8 mouse cellular contexts compared by ENCODE assay signal in genomic region chr15:5243036-5243958, GRCm38 (mm10). TPM values are rescaled to one million over a fixed set of nuclear protein-coding genes. Genes with fewer than 3 reads are reported as not detected.
DNase-seq lines count a peak whose midpoint lies in the region; ATAC-seq and TF ChIP-seq lines count a peak whose summit lies in the region.

No protein-coding gene starts in this region.

- TF ChIP-seq CTCF in lung, postnatal 0 days (IDR thresholded peaks at IDR 0.05) = no peak

- no peak overlapping the region for H3K27ac ChIP-seq in hindbrain, embryonic 14.5 days
- no peak overlapping the region for H3K27ac ChIP-seq in lung, postnatal 0 days (ENCODE audit: low read length)

- H3K4me1 ChIP-seq in erythroblast, embryonic 14.5 days (ENCODE audit: control insufficient read depth) = peaks cover 60% of the 10 kb centered on the region
- peaks cover 20% of the 10 kb centered on the region for H3K4me1 ChIP-seq in hindbrain, embryonic 14.5 days (replicated peaks; ENCODE audit: control insufficient read depth, insufficient read depth, low read length)
- peaks cover 14% of the 10 kb centered on the region; the same call in 1 of the 2 replicates for H3K4me1 ChIP-seq in lung, postnatal 0 days (ENCODE audit: insufficient read depth, low read depth, low read length)

- no peak for TF ChIP-seq EP300 in lung, postnatal 0 days (IDR thresholded peaks at IDR 0.05)

- peaks cover 49% of the 10 kb centered on the region for H3K27me3 ChIP-seq in erythroblast, embryonic 14.5 days (ENCODE audit: control insufficient read depth)
- peaks cover 63% of the 10 kb centered on the region for H3K27me3 ChIP-seq in hindbrain, embryonic 14.5 days (ENCODE audit: control insufficient read depth, insufficient read depth, low read length)
- H3K27me3 ChIP-seq in lung, postnatal 0 days (replicated peaks; ENCODE audit: insufficient read depth, low read length) = peaks cover 28% of the 10 kb centered on the region; the same call in 1 of the 2 replicates

- ATAC-seq in hindbrain, embryonic 14.5 days (ENCODE audit: low FRiP score) = no peak
- no peak for ATAC-seq in lung, postnatal 0 days

- peak overlapping the region; percentile 65 for H3K9ac ChIP-seq in hindbrain, embryonic 14.5 days
- H3K9ac ChIP-seq in lung, postnatal 0 days (replicated peaks; ENCODE audit: low read depth) = 0 out of 2 replicates have a peak overlapping the region, but pooled peaks have one; percentile 23

- DNase-seq in urinary bladder, postnatal 25 days (ENCODE audit: low spot score) = peak; percentile 20
- DNase-seq in urinary bladder, adult 2 months (ENCODE audit: low spot score) = no peak
- no peak for DNase-seq in hindbrain, embryonic 14.5 days (ENCODE audit: low spot score)
- peak; percentile 14 for DNase-seq in lung, postnatal 0 days (ENCODE audit: low spot score)
- peak; percentile 40 to 45 for DNase-seq in spleen, postnatal 36 days (ENCODE audit: low spot score in 2 of 2)
- no peak for DNase-seq in adipocyte (ENCODE audit: low spot score)
- no peak for DNase-seq in cerebellum, adult 9-11 months

- peak overlapping the region; percentile 94 for H3K4me2 ChIP-seq in hindbrain, embryonic 14.5 days (replicated peaks)
- peak overlapping the region; percentile 91 for H3K4me2 ChIP-seq in lung, postnatal 0 days (replicated peaks; ENCODE audit: low read depth, low read length)

- H3K9me3 ChIP-seq in erythroblast, embryonic 14.5 days (ENCODE audit: control insufficient read depth, low read length) = no peaks in the 10 kb centered on the region
- no peaks in the 10 kb centered on the region for H3K9me3 ChIP-seq in hindbrain, embryonic 14.5 days (ENCODE audit: control insufficient read depth, low read length)
- H3K9me3 ChIP-seq in lung, postnatal 0 days (ENCODE audit: low read length) = no peaks in the 10 kb centered on the region

- 7% methylated on average over 40 of the region's 40 CpGs for WGBS in hindbrain, embryonic 14.5 days
- WGBS in lung, postnatal 0 days = 6% methylated on average over 40 of the region's 40 CpGs

- H3K36me3 ChIP-seq in erythroblast, embryonic 14.5 days (ENCODE audit: control insufficient read depth) = no peaks in the 10 kb centered on the region
- no peaks in the 10 kb centered on the region for H3K36me3 ChIP-seq in hindbrain, embryonic 14.5 days (replicated peaks; ENCODE audit: control insufficient read depth, insufficient read depth)
- H3K36me3 ChIP-seq in lung, postnatal 0 days (ENCODE audit: insufficient read depth, low read length) = no peaks in the 10 kb centered on the region

- peak overlapping the region; percentile 75 for H3K4me3 ChIP-seq in erythroblast, embryonic 14.5 days (replicated peaks)
- peak overlapping the region; percentile 59 for H3K4me3 ChIP-seq in hindbrain, embryonic 14.5 days (replicated peaks; ENCODE audit: low read length)
- H3K4me3 ChIP-seq in lung, postnatal 0 days (ENCODE audit: low read depth, low read length) = peak overlapping the region; percentile 52

RNA-seq across cellular contexts. Expression of gene Ptger4, which starts 0.7 kb away (rescaled TPM):
- polyA plus RNA-seq in urinary bladder, adult 2 months (2012; rRNA removed) = 8.0 and 9.6 TPM in 2 replicates
- polyA plus RNA-seq in erythroblast, embryonic 14.5 days (2012) = 0.08 and 0.09 TPM in 2 replicates
- polyA plus RNA-seq in hindbrain, embryonic 14.5 days (2014; fragmentation: Nextera tagmentation; extraction: Ambion mirVana) = 4.1 and 5.1 TPM in 2 replicates
- polyA plus RNA-seq in lung, postnatal 0 days (2015; fragmentation: Nextera tagmentation; extraction: Ambion mirVana) = 4.2 and 4.5 TPM in 2 replicates

RNA-seq across cellular contexts. Expression of gene Ttc33, which starts 58.0 kb away (rescaled TPM):
- 31.0 and 38.4 TPM in 2 replicates for polyA plus RNA-seq in urinary bladder, adult 2 months (2012; rRNA removed)
- 0.21 and 1.0 TPM in 2 replicates for polyA plus RNA-seq in erythroblast, embryonic 14.5 days (2012)
- polyA plus RNA-seq in hindbrain, embryonic 14.5 days (2014; fragmentation: Nextera tagmentation; extraction: Ambion mirVana) = 58.7 and 61.0 TPM in 2 replicates
- 35.4 and 35.9 TPM in 2 replicates for polyA plus RNA-seq in lung, postnatal 0 days (2015; fragmentation: Nextera tagmentation; extraction: Ambion mirVana)

Comparison
In these comparisons a context has a peak if more than half of its experiments do, and no peak if none do; other contexts are left out.
1. DNase-seq: peak in urinary bladder, postnatal 25 days (single experiment), lung, postnatal 0 days (single experiment) and spleen, postnatal 36 days (2 of 2); none in urinary bladder, adult 2 months (single experiment), hindbrain, embryonic 14.5 days (single experiment), adipocyte (single experiment) and cerebellum, adult 9-11 months (single experiment).
2. RNA of gene Ttc33, which starts 58.0 kb away (polyA plus RNA-seq): 58.7 to 61.0 TPM in hindbrain, embryonic 14.5 days, 35.4 to 35.9 TPM in lung, postnatal 0 days and 31.0 to 38.4 TPM in urinary bladder, adult 2 months; 0.21 to 1.0 TPM in erythroblast, embryonic 14.5 days; every median in the first group is over 10 times any median in the second.
3. Peak in every context shown above with its lines, with median percentiles within 50 percentile points of each other: H3K4me3 ChIP-seq.